10 mouse cellular contexts compared by ENCODE assay signal in the genomic region with DNA sequence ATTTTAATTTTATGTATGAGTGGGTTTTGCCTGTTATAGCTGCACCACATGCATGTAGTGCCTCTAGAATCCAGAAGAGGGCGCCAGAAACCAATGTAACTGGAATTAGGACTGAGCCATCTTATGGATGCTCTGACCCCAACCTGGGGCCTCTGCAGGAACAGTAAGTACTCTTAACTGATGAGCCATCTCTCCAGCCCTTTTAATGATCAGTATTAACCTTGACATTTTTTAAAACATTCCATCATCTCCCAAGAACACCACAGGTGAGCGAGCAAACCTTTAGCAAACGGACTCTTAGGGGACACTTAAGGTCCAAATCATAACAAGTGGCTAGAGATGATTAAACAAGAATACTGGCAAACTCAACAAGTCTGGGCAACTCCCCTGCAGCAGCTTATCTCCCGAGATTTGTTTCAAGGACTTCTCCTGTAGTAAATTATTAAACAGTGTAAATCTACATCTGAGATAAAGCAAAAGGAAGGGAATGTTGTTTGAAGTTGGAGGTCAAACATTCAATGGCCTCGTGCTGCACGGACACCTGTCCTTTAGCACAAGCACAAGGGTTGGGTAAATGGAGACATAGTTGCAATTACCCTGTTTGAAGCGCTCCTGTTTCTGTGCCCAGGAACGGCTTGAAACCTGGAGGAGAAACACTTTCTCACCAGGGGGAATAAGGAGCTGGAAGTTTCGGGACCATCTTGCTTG.
DNase-seq lines count a peak whose midpoint lies in the region; ATAC-seq and TF ChIP-seq lines count a peak whose summit lies in the region.
"Had no signal": no experiment of that assay in that cellular context is flagged by ENCODE, and none has a peak within 500 bp of the region (broad histone marks: within the 10 kb centered on the region; RNA-seq: fewer than 3 reads in every experiment).

No protein-coding gene starts in this region.

- H3K9ac ChIP-seq in hindbrain, embryonic 14.5 days, result no peak overlapping the region
- no peak overlapping the region for H3K9ac ChIP-seq in hindbrain, embryonic 13.5 days
- no peak overlapping the region for H3K9ac ChIP-seq in ES-E14 (ENCODE audit: insufficient read depth, low read depth, low read length, poor library complexity, severe bottlenecking)
- H3K9ac ChIP-seq in limb, embryonic 11.5 days (ENCODE audit: low read length), result no peak overlapping the region
- no peak overlapping the region for H3K9ac ChIP-seq in midbrain, embryonic 14.5 days (replicated peaks; ENCODE audit: low read length)
- H3K9ac ChIP-seq: embryonic facial prominence, embryonic 12.5 days; limb, embryonic 13.5 days had no signal

- ATAC-seq in hindbrain, embryonic 14.5 days (ENCODE audit: low FRiP score), result no peak
- ATAC-seq in hindbrain, embryonic 13.5 days (ENCODE audit: low FRiP score), result no peak
- ATAC-seq in limb, embryonic 11.5 days (ENCODE audit: insufficient number of reproducible peaks, low FRiP score, low TSS enrichment, low read depth), result no peak
- ATAC-seq in midbrain, embryonic 14.5 days (ENCODE audit: low FRiP score, low TSS enrichment), result no peak

- H3K36me3 ChIP-seq in hindbrain, embryonic 14.5 days (replicated peaks; ENCODE audit: control insufficient read depth, insufficient read depth), result no peaks in the 10 kb centered on the region
- H3K36me3 ChIP-seq in hindbrain, embryonic 13.5 days, result no peaks in the 10 kb centered on the region
- no peaks in the 10 kb centered on the region for H3K36me3 ChIP-seq in ES-E14 (ENCODE audit: control insufficient read depth, insufficient read depth, low read length, poor library complexity, severe bottlenecking)
- H3K36me3 ChIP-seq in limb, embryonic 11.5 days (ENCODE audit: control insufficient read depth, insufficient read depth, low read length), result no peaks in the 10 kb centered on the region
- no peaks in the 10 kb centered on the region for H3K36me3 ChIP-seq in midbrain, embryonic 14.5 days (ENCODE audit: control insufficient read depth, insufficient read depth, low read length)
- H3K36me3 ChIP-seq: embryonic facial prominence, embryonic 12.5 days; limb, embryonic 13.5 days had no signal

- no peaks in the 10 kb centered on the region for H3K9me3 ChIP-seq in hindbrain, embryonic 14.5 days (ENCODE audit: control insufficient read depth, low read length)
- H3K9me3 ChIP-seq in hindbrain, embryonic 13.5 days, result no peaks in the 10 kb centered on the region
- H3K9me3 ChIP-seq in ES-E14 (ENCODE audit: control insufficient read depth, insufficient read depth, low read depth, low read length), result no peaks in the 10 kb centered on the region
- no peaks in the 10 kb centered on the region for H3K9me3 ChIP-seq in limb, embryonic 11.5 days (ENCODE audit: control insufficient read depth, low read length)
- no peaks in the 10 kb centered on the region for H3K9me3 ChIP-seq in midbrain, embryonic 14.5 days (ENCODE audit: control insufficient read depth, low read length)
- H3K9me3 ChIP-seq: embryonic facial prominence, embryonic 12.5 days; limb, embryonic 13.5 days had no signal

- DNase-seq in hindbrain, embryonic 14.5 days (ENCODE audit: low spot score), result peak; percentile 61
- DNase-seq in ES-E14 (ENCODE audit: low read depth, low spot score), result peak; percentile 55
- DNase-seq in c-Kit-positive CD71-positive TER-119-positive erythroid progenitor cells, embryonic 14.5 days (ENCODE audit: low spot score), result peak; percentile 43
- DNase-seq in heart, postnatal 4 days, result peak; percentile 66
- DNase-seq in limb, embryonic 11.5 days (ENCODE audit: low spot score), result peak; percentile 82
- DNase-seq in midbrain, embryonic 14.5 days, result peak; percentile 77
- peak; percentile 70 for DNase-seq in thymus, postnatal 25 days

- H3K27ac ChIP-seq in hindbrain, embryonic 14.5 days, result no peak overlapping the region
- no peak overlapping the region for H3K27ac ChIP-seq in hindbrain, embryonic 13.5 days
- no peak overlapping the region for H3K27ac ChIP-seq in ES-E14 (ENCODE audit: insufficient read depth, low read depth, low read length, poor library complexity, severe bottlenecking)
- H3K27ac ChIP-seq in limb, embryonic 11.5 days (replicated peaks; ENCODE audit: low read depth, low read length), result no peak overlapping the region
- no peak overlapping the region for H3K27ac ChIP-seq in midbrain, embryonic 14.5 days (replicated peaks; ENCODE audit: low read depth, low read length)
- H3K27ac ChIP-seq: embryonic facial prominence, embryonic 12.5 days; limb, embryonic 13.5 days had no signal

- in situ Hi-C loops in ES-E14 (cut with MboI; ENCODE audit: low sequenced_read_pairs in 2 of 2, unreplicated experiment in 2 of 2), result loop anchor here (5.0 to 10.0 kb wide), 2 partner anchors 219 to 222 kb away; no protein-coding TSS in a partner anchor

- H3K4me2 ChIP-seq in hindbrain, embryonic 14.5 days (replicated peaks), result no peak overlapping the region
- no peak overlapping the region for H3K4me2 ChIP-seq in hindbrain, embryonic 13.5 days
- H3K4me2 ChIP-seq in limb, embryonic 11.5 days (ENCODE audit: low read depth, severe bottlenecking), result no peak overlapping the region
- no peak overlapping the region for H3K4me2 ChIP-seq in midbrain, embryonic 14.5 days (ENCODE audit: low read length)
- H3K4me2 ChIP-seq: embryonic facial prominence, embryonic 12.5 days; limb, embryonic 13.5 days had no signal

- H3K4me3 ChIP-seq in hindbrain, embryonic 14.5 days (replicated peaks; ENCODE audit: low read length), result no peak overlapping the region
- H3K4me3 ChIP-seq in hindbrain, embryonic 13.5 days, result no peak overlapping the region
- H3K4me3 ChIP-seq in ES-E14 (ENCODE audit: insufficient read depth in 1 of 2, low read depth in 1 of 2, low read length in 2 of 2, poor library complexity in 1 of 2, severe bottlenecking in 1 of 2), result no peak overlapping the region
- H3K4me3 ChIP-seq in limb, embryonic 11.5 days (ENCODE audit: low read depth, low read length), result no peak overlapping the region
- H3K4me3 ChIP-seq in midbrain, embryonic 14.5 days (replicated peaks; ENCODE audit: low read depth, low read length), result no peak overlapping the region
- H3K4me3 ChIP-seq: embryonic facial prominence, embryonic 12.5 days; limb, embryonic 13.5 days had no signal

- no peaks in the 10 kb centered on the region for H3K27me3 ChIP-seq in hindbrain, embryonic 14.5 days (ENCODE audit: control insufficient read depth, insufficient read depth, low read length)
- no peaks in the 10 kb centered on the region; the same call in 1 of the 2 replicates for H3K27me3 ChIP-seq in hindbrain, embryonic 13.5 days
- no peaks in the 10 kb centered on the region for H3K27me3 ChIP-seq in limb, embryonic 11.5 days (ENCODE audit: control insufficient read depth, insufficient read depth, low read length)
- H3K27me3 ChIP-seq in midbrain, embryonic 14.5 days (ENCODE audit: control insufficient read depth, insufficient read depth, low read length), result no peaks in the 10 kb centered on the region
- H3K27me3 ChIP-seq: embryonic facial prominence, embryonic 12.5 days had no signal

- no peaks in the 10 kb centered on the region for H3K4me1 ChIP-seq in hindbrain, embryonic 14.5 days (replicated peaks; ENCODE audit: control insufficient read depth, insufficient read depth, low read length)
- H3K4me1 ChIP-seq in hindbrain, embryonic 13.5 days (replicated peaks), result 0 out of 2 replicates have a peak, but pooled peaks cover 6% of the 10 kb centered on the region
- peaks cover 0 to 6% of the 10 kb centered on the region in 2 experiments; a peak in 1 of 4 replicates for H3K4me1 ChIP-seq in ES-E14 (ENCODE audit: control insufficient read depth in 2 of 2, insufficient read depth in 2 of 2, low read length in 2 of 2, poor library complexity in 1 of 2)
- no peaks in the 10 kb centered on the region for H3K4me1 ChIP-seq in limb, embryonic 11.5 days (ENCODE audit: control insufficient read depth, insufficient read depth, low read length)
- no peaks in the 10 kb centered on the region for H3K4me1 ChIP-seq in midbrain, embryonic 14.5 days (ENCODE audit: control insufficient read depth, insufficient read depth, low read length)
- H3K4me1 ChIP-seq: embryonic facial prominence, embryonic 12.5 days had no signal

- 78% methylated on average over 9 of the region's 9 CpGs for WGBS in hindbrain, embryonic 14.5 days
- WGBS in hindbrain, embryonic 13.5 days, result 76% methylated on average over 9 of the region's 9 CpGs
- 78% methylated on average over 9 of the region's 9 CpGs for WGBS in limb, embryonic 11.5 days
- 80% methylated on average over 9 of the region's 9 CpGs for WGBS in midbrain, embryonic 14.5 days

TF ChIP-seq in ES-E14, 5 proteins besides CTCF, POLR2A, EP300 and RAD21:
- peak; percentile 85 for TF ChIP-seq ZC3H11A (IDR thresholded peaks at IDR 0.05; ENCODE audit: borderline replicate concordance, low read depth, low read length)
- TF ChIP-seq MAFK (IDR thresholded peaks at IDR 0.05; ENCODE audit: insufficient read depth, low read depth, low read length), result no peak
